In genomic region chr6:30547274-30547645, GRCm38 (mm10) we compare ENCODE assay signal across 8 mouse cellular contexts. TPM values are rescaled to one million over a fixed set of nuclear protein-coding genes. Genes with fewer than 3 reads are reported as not detected.
DNase-seq lines count a peak whose midpoint lies in the region; ATAC-seq and TF ChIP-seq lines count a peak whose summit lies in the region.

No protein-coding gene starts in this region.

- H3K27ac ChIP-seq in left cerebral cortex, adult 2 months = peak overlapping the region; percentile 82
- H3K27ac ChIP-seq in forebrain, embryonic 15.5 days (replicated peaks) = peak overlapping the region; percentile 88
- H3K27ac ChIP-seq in olfactory bulb, adult 2 months (ENCODE audit: insufficient read depth, low read depth, low read length) = peak overlapping the region; percentile 95

- H3K4me3 ChIP-seq in left cerebral cortex, adult 2 months = no peak overlapping the region; the same call in 1 of the 2 replicates
- peak overlapping the region; percentile 29 for H3K4me3 ChIP-seq in forebrain, embryonic 15.5 days
- peak overlapping the region; percentile 36 for H3K4me3 ChIP-seq in olfactory bulb, adult 2 months (ENCODE audit: insufficient read depth, low read depth, low read length)

- no peak for TF ChIP-seq CTCF in left cerebral cortex, adult 2 months (IDR thresholded peaks at IDR 0.05)
- no peak for TF ChIP-seq CTCF in olfactory bulb, adult 2 months (IDR thresholded peaks at IDR 0.05; ENCODE audit: insufficient read depth, low read depth, low read length)

- intact Hi-C loops in left cerebral cortex, adult 2 months (cut with DNase I) = loop anchor here (2.0 to 5.0 kb wide), 5 partner anchors 38 to 175 kb away; partner anchors contain the start of genes Klhdc10, Mest, Ssmem1 and Tmem209

- peak; percentile 49 for ATAC-seq in forebrain, embryonic 15.5 days (replicated peaks)

- no peak for TF ChIP-seq POLR2A in olfactory bulb, adult 2 months (IDR thresholded peaks at IDR 0.05; ENCODE audit: insufficient read depth, low read depth, low read length)

- peak overlapping the region; percentile 49 for H3K4me2 ChIP-seq in forebrain, embryonic 15.5 days (replicated peaks)

- H3K9me3 ChIP-seq in forebrain, embryonic 15.5 days = no peaks in the 10 kb centered on the region

- no peaks in the 10 kb centered on the region for H3K27me3 ChIP-seq in forebrain, embryonic 15.5 days

- peak overlapping the region; percentile 37 for H3K9ac ChIP-seq in forebrain, embryonic 15.5 days (replicated peaks)

- DNase-seq in left cerebral cortex, adult 2 months (ENCODE audit: extremely low spot score in 1 of 2, low spot score in 2 of 2) = no peak
- DNase-seq in left cerebral cortex, adult 18-20 months (ENCODE audit: low spot score in 2 of 2) = no peak
- peak; percentile 52 for DNase-seq in cerebellum, adult 11-12 months
- peak; percentile 58 for DNase-seq in liver
- no peak for DNase-seq in thymus, postnatal 0 days (ENCODE audit: low spot score)
- no peak for DNase-seq in spleen, postnatal 4 days (ENCODE audit: low spot score in 2 of 2)

- 0% methylated on average over 16 of the region's 17 CpGs for WGBS in forebrain, embryonic 15.5 days
- 1% methylated on average over 17 of the region's 17 CpGs for WGBS in olfactory bulb, adult 2 months

- no peaks in the 10 kb centered on the region for H3K36me3 ChIP-seq in forebrain, embryonic 15.5 days

- H3K4me1 ChIP-seq in forebrain, embryonic 15.5 days = peaks cover 53% of the 10 kb centered on the region
- H3K4me1 ChIP-seq in olfactory bulb, adult 2 months (ENCODE audit: control insufficient read depth, insufficient read depth, low read length) = peaks cover 21% of the 10 kb centered on the region

RNA-seq across cellular contexts. Expression of gene Cpa2, which starts 5.9 kb away (rescaled TPM):
- total RNA-seq in left cerebral cortex, adult 2 months (2021) = 1 to 10 TPM in 1 of 2 experiments, under 1 TPM in 1; 0.61 to 1.2 TPM
- total RNA-seq in left cerebral cortex, adult 18-20 months (2021) = 1 to 10 TPM; 1.9 to 2.0 TPM
- polyA plus RNA-seq in forebrain, embryonic 15.5 days (2015; fragmentation: Nextera tagmentation; extraction: Ambion mirVana) = 4.7 and 5.3 TPM in 2 replicates
- not detected in 2 replicates for polyA plus RNA-seq in olfactory bulb, adult 2 months (2012; ENCODE audit: insufficient read depth, insufficient read length, low replicate concordance, missing spikeins)
- polyA plus RNA-seq in thymus, postnatal 0 days (2015; fragmentation: Nextera tagmentation; extraction: Ambion mirVana) = 2.5 and 2.6 TPM in 2 replicates

RNA-seq across cellular contexts. Expression of gene Cpa4, which starts 20.9 kb away (rescaled TPM):
- under 1 TPM in 1 of 2 experiments, not detected in 1; 0.16 TPM for total RNA-seq in left cerebral cortex, adult 2 months (2021)
- under 1 TPM; 0.19 to 0.21 TPM for total RNA-seq in left cerebral cortex, adult 18-20 months (2021)
- 1.9 and 2.0 TPM in 2 replicates for polyA plus RNA-seq in forebrain, embryonic 15.5 days (2015; fragmentation: Nextera tagmentation; extraction: Ambion mirVana)
- not detected in 2 replicates for polyA plus RNA-seq in olfactory bulb, adult 2 months (2012; ENCODE audit: insufficient read depth, insufficient read length, low replicate concordance, missing spikeins)
- polyA plus RNA-seq in thymus, postnatal 0 days (2015; fragmentation: Nextera tagmentation; extraction: Ambion mirVana) = 0.09 TPM in 1 of 2 replicates, not detected in the other

RNA-seq across cellular contexts. Expression of gene Ssmem1, which starts 37.6 kb away (rescaled TPM):
- total RNA-seq in left cerebral cortex, adult 2 months (2021) = 1 to 10 TPM in 1 of 2 experiments, under 1 TPM in 1; 0.70 to 1.1 TPM
- total RNA-seq in left cerebral cortex, adult 18-20 months (2021) = under 1 TPM; 0.52 to 0.74 TPM
- polyA plus RNA-seq in forebrain, embryonic 15.5 days (2015; fragmentation: Nextera tagmentation; extraction: Ambion mirVana) = 0.14 TPM in 1 of 2 replicates, not detected in the other
- polyA plus RNA-seq in olfactory bulb, adult 2 months (2012; ENCODE audit: insufficient read depth, insufficient read length, low replicate concordance, missing spikeins) = not detected in 2 replicates
- polyA plus RNA-seq in thymus, postnatal 0 days (2015; fragmentation: Nextera tagmentation; extraction: Ambion mirVana) = 0.12 and 0.13 TPM in 2 replicates

RNA-seq across cellular contexts. Expression of gene Tmem209, which starts 37.7 kb away (rescaled TPM):
- total RNA-seq in left cerebral cortex, adult 2 months (2021) = 10 to 100 TPM; 18.3 to 21.7 TPM
- total RNA-seq in left cerebral cortex, adult 18-20 months (2021) = 10 to 100 TPM; 21.7 to 24.8 TPM
- polyA plus RNA-seq in forebrain, embryonic 15.5 days (2015; fragmentation: Nextera tagmentation; extraction: Ambion mirVana) = 32.6 and 34.1 TPM in 2 replicates
- not detected in 2 replicates for polyA plus RNA-seq in olfactory bulb, adult 2 months (2012; ENCODE audit: insufficient read depth, insufficient read length, low replicate concordance, missing spikeins)
- polyA plus RNA-seq in thymus, postnatal 0 days (2015; fragmentation: Nextera tagmentation; extraction: Ambion mirVana) = 34.4 and 38.4 TPM in 2 replicates

Comparison
In these comparisons a context has a peak if more than half of its experiments do, and no peak if none do; other contexts are left out.
1. DNase-seq: peak in cerebellum, adult 11-12 months (single experiment) and liver (single experiment); none in left cerebral cortex, adult 2 months (0 of 2), left cerebral cortex, adult 18-20 months (0 of 2), thymus, postnatal 0 days (single experiment) and spleen, postnatal 4 days (0 of 2).
2. Peak in every context shown above with its lines, with median percentiles within 50 percentile points of each other: H3K27ac ChIP-seq.